Mouse (Mus musculus) CD4-positive helper T cell, adult 2 months (primary cell): Measurements from ENCODE around the gene Runx2.

Experiments used
- DNase-seq: peaks from one replicate; pipeline ENCODE4 v3.0.0-alpha.2; 2012; ENCODE audit warnings: low read depth, missing footprints, low spot score

Runx2 gene

DNA sequence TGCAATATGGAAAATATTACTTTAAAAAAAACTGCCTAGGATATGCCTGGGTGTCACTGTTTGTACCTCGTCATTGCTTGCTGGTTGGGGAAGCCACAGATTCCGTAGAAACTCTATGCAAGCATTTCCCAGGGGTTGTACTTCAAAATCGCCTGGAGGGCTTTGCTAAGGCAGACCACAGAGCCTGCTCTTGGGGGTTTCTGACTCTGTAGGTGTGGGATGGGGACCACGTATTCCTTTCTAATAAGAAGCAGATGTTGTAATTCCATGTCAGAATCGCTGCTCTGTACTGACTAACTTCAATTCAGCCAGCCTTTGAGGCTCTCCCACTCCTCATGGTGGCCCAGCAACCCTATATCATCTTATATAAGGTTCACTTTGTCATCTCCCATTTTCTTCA lies 46.1 kb downstream of the Runx2 start:
- DNase-seq = no peak

DNA sequence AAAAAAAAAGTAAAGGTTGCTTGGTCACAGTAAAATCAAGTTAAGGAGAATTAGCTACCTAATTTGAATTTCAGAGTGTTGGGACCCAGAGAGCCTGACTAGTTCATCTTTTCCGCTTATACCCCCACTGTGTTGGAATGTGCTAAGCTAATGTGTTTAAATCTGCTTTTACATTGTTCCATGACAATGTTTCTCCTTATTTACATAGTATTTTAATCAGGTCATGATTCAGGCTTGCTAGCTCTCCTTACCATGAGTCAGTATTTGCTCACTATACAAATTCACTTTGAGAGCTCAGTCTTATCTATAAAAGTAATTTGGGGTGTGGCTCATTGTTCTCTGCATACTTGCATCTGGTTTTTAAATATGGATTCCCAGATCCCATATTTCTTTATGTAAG lies 47.2 kb downstream of the Runx2 start:
- peak; percentile 13 for DNase-seq

DNA sequence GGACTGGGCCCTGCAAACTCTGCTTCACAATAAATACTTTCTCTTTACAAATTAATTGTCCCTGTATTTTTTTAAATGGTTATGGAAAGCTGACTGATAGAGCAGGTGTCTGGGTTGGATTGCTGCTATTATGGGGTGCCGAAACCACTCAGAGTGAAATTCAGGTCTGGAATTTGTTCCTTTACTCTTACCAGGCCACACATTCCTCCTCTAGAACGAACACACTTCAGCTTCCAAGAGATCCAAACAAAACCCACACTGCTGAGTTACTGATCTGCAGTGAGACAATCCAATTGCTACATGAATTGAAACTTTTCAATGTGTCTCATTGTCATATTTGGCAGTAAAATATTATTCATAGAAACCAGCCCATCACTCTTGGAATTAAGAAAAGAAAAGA lies 47.6 kb downstream of the Runx2 start:
- no peak for DNase-seq

DNA sequence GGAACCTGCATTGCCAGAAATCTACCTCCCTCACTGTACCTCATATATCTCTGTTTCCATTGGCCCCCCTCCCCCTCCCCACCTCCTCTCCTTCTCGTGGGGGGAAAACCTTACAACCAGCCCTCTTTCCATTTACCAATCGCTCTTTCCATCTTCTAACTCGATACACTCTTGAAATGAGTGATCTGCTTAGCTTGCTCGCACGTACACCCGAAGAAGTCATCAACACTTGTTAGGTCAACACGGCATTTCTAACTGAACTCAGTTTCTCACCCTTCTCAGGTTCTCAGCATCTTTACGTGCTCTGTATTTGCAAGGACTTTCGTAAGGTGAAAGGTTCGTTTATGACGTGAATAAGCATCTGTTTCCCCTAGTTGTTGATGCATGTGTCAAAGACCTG lies 48.3 kb downstream of the Runx2 start:
- peak; percentile 71 for DNase-seq

DNA sequence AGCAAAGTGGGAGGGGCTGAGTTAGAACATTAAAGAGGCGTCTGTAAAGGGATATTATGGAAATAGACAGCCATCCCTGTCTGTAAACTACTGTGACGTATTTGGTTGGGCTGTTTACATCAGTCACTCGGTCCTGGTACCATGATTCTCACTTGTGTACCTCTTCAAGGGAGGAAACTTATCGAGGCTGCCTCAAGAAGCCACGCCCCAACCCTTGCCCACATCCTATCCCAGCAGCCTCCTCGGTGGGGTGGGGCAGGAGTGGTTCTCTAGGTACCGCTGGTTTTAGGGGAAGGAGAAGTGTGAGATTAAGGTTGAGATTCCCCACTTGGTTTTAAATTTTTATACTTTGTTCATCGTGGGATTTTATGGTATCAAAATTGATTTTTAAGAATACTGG lies 69.2 kb downstream of the Runx2 start:
- DNase-seq = peak; percentile 40

DNA sequence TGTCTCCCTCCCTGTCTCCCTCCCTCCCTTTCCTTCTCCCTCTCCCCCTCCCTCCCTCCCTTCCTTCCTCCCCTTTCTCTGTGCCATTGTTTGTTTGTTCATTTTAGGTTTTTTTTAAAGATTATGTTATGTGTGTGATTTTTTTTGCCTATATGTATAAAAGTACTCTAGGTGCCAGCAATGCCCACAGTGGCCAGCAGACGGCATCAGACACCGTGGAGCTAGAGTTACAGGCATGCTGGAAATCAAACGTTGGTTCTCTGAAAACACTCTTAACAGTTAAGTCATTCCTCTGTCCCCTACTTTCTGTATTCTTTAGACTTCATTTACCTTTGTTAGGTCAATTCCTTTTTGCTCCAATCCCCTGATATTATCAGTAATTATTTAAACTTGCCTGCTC lies 70.8 kb downstream of the Runx2 start:
- DNase-seq = no peak

DNA sequence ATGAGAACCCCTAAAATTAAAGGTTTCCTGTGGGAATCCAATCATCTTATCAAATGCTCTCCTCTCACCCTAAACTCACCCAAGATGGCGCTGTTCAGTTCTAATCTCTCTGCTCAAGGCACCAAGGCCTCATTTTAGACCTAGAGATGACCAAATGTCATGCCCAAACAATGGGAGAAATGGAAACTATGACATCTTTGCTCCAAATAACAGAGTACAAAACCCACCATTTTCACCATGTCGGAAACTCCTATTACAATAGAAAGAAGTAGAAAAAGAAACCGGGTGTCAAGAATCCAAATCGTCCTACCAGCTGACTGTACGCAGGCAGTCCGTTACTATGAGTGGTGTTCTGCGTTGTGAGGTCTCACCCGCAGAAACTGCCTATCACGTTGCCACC lies 72.4 kb downstream of the Runx2 start:
- DNase-seq = no peak

DNA sequence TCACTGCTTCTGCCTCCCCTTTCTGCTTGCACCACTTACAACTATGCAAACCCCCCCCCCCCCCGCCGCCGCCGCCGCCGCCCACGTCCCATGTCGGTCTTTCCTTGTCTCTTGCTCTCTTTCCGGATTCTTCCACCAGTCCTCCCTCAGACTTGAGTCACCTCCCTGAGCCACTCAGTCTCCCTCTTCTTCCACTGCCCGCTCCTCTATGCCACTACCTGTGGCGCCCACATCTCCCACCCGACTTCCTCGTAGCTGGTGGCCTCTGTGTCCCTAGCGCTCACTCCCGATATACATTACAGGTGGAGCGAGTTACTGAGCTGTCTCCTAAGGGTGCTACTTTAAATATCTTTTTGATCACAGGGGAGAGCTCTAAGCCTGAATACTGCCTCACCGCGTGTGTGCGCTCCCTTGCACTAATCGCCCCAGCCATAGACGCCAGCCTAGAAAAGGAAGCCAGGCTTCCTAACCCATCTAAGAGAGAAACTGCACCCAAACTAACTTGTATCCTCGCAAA lies 76.4 kb downstream of the Runx2 start:
- peak; percentile 55 for DNase-seq

DNA sequence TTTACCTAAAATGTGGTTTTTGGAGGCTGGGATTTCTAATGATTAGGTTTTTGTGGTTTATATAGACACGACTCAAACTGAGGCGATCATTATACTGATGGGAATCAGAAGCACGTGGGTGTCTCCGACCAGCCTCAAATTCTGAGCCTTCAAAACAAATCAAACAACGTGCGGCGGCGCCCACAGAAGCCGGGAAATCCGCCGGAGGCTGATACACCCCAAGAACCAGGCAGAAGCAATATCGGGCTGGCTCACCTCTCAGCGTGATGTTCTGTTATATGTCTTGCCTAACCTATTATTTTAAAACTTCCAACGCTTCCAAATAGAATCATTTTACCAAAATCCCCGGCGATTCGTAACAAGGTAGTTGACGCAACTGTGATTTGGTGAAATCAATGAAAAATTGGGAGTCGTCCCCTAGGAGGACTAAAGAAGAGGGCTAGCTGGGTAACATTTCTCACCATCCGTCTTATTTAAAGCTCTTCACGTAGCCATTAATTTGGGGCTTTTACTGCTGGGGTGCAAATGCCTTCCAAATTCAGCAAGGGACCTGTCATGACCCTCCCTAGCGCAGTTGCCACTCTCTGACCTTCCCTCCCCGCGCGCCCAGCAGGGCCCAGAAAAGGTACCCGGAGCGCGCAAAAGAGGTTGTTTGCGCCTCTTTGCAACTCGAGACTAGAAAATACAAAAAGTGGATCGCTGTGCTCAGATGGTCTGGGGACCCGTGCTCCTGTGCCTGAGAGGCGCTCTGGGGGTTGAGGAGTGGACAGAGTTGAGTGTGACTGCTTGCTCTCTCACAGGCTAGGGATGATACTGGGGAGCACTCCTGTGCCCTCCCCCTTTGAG lies 77.1 kb downstream of the Runx2 start:
- peak; percentile 75 for DNase-seq

DNA sequence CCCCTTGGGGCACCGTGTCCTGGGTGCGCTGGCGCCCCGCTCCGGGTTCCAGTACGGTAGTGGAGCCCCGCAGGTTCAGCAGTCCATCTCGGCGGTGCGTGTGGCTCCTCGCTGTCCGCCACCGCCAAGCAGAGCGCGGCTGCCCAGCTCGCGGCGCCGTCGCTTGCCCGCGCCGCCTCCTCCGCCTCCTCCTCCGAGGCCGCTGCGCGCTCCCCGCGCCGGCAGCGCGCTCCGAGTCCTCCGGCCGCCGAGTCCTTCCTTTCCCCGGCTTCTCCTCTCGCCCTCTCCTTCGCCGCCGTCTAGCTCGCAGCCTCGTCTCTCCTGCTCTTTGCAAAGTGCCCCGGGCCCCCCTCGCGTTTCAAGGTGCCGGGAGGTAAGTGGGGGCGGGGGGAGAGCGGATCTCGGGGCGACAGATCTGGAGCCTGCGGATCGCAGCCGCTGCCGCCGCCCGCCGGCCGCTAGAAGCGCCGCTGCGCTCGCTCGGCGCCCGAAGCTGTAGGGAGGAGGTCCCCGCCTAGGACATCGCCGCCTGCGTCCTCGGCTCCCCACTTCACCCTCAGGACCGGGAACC lies 78.5 kb downstream of the Runx2 start:
- peak; percentile 85 for DNase-seq

DNA sequence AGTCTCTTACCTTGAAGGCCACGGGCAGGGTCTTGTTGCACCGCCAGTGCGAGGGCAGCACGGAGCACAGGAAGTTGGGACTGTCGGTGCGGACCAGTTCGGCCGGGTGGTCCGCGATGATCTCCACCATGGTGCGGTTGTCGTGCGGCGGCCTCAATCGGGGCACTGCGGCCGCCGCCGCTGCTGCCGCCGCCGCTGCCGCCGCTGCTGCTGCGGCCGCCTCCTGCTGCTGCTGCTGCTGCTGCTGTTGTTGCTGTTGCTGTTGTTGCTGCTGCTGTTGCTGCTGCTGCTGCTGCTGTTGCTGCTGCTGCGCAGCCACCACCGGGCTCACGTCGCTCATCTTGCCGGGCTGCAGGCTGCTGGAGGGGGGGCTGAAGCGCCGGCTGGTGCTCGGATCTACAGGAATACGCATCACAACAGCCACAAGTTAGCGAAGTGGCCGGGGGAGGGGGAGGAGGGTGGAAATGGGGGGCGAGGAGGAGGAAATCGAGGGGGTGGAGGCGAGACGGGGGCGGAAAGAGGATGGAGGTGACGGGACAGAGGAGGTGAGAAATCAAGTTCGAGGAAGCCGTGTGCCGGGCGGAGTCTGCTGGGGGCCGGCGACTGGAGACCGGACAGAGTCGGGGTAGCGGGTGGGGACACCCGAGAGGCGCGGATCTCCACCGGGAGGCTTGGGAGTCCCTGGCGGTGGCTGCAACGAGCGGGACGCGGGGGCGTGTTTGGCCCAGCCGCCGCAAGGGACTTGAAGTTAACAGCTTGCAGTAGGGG lies 79.2 kb downstream of the Runx2 start:
- DNase-seq = peak; percentile 82

DNA sequence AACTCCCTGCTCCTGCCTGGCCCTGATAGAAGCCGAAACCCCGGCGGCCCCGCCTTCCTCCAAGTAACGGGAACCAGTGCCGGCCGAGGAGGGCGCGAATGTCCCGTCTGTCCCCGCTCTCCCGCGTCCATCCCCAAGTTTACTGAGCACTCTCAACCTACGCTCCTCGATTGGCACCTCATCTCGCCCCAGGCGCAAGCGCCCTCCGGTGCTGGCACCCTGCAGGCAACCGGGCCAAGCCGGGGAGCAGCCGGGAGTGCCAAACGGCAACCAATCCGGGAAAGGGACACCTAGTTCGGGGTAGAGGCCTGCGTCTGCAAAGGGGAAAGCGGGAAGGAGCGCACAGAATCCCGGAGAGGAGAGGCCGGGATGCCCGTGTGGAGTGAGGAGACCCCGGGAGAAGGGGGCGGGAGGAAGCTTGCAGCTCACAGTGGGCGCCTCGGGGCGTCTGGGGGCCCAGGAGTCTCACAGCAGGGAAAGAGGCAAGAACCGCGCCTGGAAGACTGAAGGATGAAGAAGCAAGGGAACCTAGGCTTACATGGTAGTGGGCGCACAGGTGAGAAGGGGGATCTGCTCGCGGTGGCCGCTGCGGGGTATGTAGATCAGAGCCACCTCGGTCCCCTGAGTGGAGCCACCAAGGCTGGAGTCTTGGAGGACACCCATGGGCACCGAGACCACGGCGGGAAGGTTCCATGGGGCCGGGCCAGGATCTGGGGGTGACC lies 79.9 kb downstream of the Runx2 start:
- DNase-seq = peak; percentile 51

DNA sequence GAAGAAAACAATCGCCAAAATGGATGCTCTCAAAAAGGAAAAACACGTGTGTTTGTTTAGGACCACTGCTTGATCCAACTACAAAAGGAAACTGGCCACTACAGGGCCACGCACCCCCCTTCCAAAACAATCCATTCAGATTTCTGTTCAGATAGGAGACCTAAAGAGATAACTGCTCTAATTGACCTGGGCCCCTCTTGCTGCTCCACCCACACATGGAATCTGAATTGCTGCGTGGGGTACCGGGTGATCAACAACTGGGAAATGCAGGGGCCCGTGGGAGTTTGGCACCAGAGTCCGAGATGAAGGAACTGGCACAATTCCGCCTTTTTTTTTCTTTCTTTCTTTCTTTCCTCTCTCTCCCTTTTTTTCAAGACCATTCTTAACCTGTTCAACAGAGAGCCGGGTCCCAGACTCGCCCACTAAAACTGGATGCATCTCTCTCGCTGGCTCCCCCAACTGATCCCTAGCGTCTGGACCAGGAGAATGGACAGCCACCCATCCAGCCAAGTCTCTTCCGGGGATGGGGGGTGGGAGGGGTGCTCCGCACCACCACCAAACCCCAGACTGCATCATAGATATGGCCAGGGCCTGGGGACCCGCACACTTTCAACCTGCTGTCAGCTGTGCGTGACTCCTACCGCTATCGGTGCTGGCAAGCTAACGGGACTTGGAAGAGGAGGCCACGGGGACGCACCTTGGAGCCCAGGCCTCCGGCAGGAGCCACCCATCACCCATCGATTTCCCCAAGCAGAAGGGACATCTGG lies 80.9 kb downstream of the Runx2 start:
- peak; percentile 32 for DNase-seq

DNA sequence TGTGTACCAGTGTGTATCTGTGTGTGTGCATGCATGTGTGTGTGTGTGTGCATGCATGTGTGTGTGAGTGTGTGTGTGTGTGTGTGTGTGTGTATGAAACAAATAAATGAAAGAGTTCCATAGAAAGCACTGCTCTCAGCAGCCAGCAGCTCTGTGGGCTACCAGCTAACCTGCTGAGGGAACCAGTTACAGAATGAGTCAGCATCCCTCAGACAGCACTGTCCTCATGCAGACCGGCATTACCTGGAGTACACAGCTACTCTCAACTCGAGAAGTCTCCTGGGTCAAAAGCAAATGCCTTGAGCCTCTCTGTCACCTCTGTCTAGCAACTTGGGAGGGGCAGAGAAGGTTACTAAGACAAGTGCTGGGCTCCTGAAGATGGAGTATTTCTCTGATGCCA lies 86.1 kb downstream of the Runx2 start:
- peak; percentile 56 for DNase-seq

DNA sequence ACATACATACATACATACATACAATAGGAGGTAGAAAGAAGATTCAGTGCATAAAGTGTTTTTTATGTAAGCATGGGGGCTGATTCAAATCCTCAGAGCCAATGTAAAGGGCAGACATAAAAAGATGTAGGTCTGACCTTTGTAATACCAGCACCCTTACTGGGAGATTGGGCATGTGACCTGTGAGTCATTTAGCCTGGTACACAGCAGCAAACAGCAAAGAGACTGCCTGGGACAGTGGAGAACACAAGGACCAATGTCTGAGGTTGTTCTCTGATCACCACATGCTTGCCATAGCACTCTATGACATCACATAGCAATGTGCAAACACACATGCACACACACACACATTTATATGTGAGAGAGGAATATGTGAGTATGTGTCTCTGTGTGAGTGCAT lies 86.9 kb downstream of the Runx2 start:
- peak; percentile 41 for DNase-seq

DNA sequence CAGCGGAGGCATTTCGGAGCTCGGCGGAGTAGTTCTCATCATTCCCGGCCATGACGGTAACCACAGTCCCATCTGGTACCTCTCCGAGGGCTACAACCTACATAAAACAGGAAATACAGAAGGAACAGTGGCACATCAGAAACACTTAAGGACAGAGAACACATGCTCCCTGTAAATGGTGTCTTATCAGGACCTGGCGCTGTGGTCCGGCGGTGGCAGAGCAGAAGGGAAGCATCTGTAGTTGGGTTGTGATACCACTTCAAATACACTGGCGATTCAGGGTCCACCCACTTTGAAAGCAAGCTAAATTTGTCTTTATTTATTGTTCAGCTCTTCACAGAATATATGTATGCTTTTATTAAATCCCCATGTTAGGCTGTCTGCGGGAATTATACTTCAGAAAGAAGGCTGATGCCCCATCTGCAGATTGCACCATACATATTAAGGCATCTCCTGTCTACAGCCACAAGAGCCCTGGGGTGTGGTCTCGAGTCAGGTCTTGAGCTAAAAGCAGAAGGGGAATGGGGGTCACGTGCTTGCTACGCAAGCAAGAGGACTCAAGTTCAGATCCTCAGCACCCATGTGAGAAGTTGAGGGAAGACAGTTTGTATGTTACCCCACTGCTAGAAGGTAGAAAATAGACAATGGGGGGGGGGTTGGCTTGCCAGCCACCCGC lies 89.7 kb downstream of the Runx2 start:
- DNase-seq = no peak

DNA sequence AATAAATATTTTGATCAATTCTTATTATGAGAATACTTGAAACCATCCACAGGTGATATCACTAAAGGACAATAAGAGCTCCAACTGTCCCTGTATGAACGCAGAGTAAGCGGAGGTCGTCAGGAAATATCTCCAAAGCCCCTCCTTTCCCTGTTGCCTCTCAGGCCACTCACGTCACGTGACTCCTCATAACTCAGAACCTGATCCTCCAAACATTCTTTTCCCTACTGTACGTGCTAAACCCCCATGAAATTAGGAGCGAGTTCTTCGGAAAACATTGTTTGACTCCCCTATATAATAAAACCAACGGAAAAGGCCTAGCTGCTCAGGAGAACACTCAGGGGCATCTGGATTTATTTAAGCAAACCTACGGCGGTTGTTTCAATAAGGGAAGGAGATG lies 90.3 kb downstream of the Runx2 start:
- DNase-seq = no peak

DNA sequence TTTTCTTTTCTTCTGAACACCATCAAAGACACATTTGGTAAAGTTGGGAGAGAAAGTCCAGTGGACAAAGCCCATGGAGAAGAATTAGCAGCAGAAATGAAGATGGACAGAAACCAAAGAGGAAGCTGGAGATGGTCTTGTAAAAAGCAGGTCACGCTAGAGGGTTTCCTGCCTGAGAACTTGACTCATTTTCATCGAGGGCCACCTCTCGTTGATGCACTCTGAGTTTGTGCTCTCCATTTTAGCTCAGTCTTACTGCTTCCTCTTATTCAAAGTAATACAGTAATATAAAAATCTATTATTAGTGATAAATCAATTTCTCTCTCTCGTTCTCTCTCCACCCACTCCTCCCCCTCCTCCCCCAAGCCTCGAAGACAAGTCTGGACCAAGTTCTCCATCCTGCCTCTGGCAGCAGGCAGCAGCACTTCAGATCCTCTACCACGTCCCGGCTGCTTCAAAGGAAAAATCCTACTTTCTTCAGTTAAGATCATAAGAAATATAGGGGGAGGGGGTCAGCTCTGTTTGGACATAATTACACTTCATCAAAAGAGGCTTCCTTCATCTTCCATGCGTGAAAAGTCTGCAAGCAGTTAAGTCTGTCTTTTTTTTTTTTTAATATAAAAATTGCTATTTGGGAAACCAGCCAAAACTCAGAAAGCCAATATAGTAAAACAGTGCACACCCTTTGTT lies 92.3 kb downstream of the Runx2 start:
- DNase-seq = no peak

DNA sequence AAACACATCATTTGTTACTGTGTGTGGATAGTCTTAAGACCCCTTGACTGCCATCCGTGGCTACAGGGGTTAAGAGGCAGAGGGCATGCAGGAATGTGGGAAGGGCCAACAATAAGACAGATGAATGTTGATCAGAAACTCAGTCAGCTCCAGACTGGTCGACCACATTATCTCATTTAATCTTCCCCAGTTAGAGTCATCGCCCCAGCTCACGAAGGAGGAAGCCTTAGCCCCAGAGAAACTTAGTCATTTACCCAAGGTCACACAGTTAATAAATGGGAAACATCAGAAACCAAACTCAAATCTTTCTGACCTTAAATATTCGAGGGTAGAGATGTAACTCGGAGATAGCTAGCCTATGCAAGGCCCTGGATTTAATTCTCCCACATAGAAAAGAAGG lies 96.0 kb downstream of the Runx2 start:
- DNase-seq = peak; percentile 38

DNA sequence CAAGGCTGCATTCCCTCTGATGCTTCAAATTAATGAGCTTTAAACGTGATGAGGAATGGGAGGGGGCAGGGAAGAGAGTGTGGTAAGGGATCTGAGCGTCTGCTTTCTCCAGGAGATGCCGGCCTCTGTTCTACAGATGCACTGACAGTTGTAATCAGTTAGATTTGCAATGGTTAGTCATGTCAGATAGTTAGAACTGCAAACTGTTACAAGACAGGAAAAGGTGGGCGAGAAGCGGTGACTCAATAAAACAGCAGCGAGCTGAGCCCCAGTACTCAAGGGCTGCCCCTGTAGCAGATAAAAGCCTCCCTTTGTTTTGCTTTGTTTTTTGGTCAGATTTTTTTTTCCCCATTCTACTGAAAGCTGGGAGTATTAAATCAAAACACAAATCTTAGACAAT lies 96.6 kb downstream of the Runx2 start:
- DNase-seq = peak; percentile 65
